Mouse (Mus musculus) natural killer cell, adult 2 months (primary cell): ENCODE results near the gene Gm4846.
"Not testable (repeated sequence)": the region's sequence is repeated elsewhere in the genome, so short reads cannot be mapped to it uniquely, and the experiment has no call there.

Experiments used
- DNase-seq, 2 experiments: peaks; one replicate each; pipeline ENCODE4 v3.0.0; 2022; ENCODE audit warnings: low spot score in 2 of 2

Gene Gm4846

DNA sequence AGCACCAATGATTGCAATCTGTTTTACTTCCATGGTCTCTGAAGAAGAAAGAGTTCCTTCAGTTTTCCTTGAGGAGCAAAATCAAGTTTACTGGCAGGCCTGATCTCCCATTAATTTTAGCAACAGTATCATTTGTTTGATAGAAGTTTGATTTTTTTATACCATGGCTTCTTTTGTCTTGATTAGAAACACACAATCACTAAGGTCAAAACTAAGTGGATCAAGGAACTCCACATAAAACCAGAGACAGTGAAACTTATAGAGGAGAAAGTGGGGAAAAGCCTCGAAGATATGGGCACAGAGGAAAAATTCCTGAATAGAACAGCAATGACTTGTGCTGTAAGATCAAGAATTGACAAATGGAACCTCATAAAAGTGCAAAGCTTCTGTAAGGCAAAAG lies at the start of gene Gm4846:
Gm4846 (minus strand) TSS at position 101 of the 400 bp plus-strand sequence.
- DNase-seq, result not testable (repeated sequence)

DNA sequence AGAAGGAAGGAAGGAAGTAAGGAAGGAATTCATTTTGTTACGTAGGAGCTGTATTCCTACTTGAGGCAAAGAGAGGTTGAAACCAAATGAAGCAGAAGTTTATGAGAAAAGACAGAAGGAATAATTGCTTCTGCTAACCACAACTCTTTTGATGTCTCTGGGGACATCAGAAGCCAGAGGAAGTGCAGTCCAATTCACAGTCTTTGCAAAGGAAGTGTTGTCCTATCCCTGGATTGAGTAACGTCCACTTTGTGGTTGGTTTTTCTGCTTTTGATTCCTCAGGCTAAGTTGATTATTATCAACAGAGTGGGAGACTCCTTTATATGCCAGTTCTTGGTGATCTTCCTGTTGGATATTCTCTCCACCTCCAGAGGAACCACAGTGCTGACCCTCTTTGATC lies 34.1 kb upstream of the Gm4846 start:
- DNase-seq, result not testable (repeated sequence)

DNA sequence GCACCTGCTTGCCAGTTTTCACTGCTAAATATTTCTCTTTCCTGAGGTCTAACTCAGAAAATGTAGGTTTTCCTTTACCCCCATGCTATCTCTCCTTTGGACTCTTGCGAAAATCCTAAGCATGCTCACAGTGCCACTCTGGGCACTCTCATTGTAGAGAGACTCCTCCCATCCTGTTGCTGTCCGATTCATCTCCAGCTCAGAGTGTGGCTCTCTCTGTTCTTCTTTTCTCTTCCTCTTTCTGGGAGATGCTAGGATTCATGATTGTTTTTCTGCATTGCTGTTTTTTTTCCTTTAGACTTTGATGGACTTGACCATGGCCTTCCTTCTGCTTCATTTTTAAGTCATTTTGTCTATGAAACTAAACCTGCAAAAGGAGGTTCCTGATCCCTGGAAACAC lies 27.3 kb upstream of the Gm4846 start:
- DNase-seq, result not testable (repeated sequence)

DNA sequence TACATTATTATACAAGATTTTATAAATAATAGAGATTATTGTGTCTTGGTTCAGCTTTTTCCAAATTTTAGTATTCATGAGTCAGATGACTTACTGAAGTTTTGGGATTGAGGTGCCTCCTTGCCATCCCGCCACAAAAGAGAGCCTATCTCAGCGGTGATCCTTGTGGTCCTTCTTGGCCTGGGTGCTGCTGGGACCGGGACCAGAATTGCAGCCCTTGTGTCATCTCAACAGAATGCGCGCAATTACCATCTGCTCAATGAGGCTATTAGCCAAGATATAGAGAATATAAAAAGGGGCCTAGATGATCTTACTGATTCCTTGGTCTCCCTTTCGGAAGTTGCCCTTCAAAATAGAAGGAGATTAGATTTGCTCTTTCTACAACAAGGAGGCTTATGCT lies 22.2 kb upstream of the Gm4846 start:
- not testable (repeated sequence) for DNase-seq

DNA sequence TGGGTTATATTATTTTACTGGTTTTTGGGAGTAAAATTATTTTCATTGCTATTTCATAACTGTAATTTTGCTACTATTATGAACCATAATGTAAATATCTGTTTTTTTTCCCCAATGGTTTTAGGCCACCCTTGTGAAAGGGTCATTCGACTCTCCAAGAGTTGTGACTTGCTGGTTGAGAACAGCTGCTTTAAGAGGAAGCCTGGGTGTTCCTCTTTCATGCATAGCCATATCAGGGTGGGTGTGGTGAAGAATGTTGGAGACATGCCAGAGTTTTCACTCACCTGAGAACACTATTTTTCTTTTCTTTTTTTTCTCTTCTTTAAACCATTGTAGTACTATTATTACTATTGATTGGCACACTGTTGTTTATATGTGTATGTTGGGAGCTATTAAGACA lies 19.2 kb upstream of the Gm4846 start:
- DNase-seq, result no peak

DNA sequence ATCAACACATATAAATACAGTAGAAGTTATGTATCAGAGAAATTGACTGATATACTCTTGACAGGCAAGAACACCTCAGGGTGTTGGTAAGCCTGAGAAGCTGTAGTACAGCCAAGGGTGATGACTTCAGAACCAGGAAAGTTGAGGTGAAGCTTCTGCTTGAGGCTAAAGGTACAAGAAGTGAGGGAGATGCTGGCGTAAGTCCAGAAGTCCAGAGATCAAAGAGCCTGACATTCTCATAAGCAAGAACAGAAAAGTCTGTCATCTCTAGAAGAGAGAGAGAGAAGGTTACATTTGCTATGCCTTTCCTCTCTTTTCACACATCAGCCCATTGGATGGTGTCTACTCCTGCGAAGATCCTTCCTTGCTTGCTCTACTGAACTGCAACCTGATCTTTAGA lies 6.8 kb upstream of the Gm4846 start:
- DNase-seq, result not testable (repeated sequence)

DNA sequence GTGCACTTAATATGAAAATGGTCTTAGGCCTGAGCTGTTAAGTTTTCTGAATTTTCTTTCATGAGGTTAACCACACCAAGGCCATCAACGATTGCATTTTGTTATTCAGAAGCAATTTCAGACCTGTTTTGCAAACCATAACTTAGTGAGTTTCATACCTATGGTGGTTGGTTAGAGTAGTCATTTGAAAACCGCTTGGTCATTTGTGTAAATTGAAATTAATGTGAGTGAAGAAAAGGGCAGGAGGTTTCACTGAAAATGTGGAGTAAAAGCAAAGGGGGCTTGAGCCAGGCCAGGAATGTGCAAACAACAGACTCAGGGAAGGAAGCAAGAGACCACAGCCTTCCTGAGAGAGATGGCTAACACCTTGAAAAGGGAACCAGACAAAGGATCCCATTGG lies 17.9 kb downstream of the Gm4846 start:
- no peak for DNase-seq

DNA sequence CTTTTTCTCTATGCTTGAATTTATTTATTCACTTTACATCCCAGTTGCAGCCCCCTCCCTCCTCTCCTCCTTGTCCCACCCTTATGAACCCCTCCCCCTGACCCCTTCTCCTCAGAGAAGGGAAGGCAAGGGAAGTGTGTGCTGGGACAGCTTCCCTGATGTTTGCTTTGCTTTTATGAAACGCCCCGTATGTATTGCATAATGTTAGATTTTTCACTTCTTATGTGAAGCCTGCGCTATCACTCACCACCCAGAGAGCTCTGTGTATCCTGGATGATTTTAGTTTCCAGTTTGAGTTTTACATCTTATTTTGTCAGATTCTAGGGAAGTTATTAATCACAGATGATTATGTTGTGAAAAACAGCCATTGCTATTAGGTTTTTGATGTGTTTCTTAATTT lies 30.2 kb downstream of the Gm4846 start:
- no peak for DNase-seq

DNA sequence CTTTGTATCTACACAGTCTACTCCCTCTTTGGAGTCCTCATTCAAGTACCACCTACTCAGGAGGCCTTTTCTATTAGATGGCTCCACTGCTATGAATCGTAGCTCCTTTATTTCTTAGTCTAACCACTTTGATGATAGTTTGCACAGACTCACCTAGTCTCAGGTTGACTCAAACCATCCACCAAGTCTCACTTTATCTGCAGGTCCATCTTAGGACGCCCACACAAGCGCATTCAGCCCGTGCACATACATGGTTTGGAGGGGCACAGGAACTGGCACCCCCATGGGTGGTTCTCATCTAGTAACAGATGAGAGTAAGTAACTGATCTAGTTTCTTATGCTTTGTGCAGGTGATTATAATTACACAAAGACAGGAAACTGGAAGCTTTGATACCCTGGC lies 34.8 kb downstream of the Gm4846 start:
- DNase-seq, result no peak

DNA sequence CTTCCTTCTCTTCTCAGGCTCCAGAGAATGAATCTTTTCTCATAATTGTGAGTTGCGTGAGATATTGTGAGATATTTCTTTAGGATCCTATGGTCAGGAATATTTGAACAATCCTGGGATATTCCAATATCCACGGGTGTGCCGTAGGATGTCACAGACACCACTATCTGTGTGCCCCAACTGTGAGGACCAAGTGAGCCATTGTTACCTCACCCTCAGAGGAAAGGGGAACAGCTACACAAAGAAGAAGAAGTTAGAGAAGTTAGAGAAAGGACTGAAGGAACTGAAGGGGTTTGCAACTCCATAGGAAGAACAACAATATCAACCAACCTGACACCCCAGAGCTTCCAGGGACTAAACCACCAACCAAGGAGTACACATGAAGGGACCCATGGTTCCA lies 55.4 kb downstream of the Gm4846 start:
- no peak for DNase-seq

DNA sequence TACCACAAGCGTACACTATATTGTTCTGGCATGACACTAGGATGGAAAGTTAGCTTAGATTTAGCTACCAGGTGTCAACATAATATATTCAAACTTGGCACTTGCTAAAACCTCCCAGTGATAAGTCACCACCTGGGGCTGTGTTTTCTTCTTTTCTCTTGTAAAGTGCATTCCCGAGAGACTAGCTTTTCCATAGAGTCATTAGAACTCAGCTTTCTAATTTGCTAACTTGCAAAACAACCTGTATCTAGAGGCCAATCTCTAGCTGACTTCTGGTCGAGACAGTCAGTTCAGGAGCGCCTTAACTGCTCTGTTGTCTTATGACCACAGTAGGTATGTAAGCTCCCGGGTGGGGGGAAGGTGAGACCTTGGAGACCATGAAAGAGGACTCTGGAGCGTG lies 58.0 kb downstream of the Gm4846 start:
- DNase-seq, result no peak
